Mouse (Mus musculus) kidney, adult 2 months (tissue): Measurements from ENCODE around the gene Zfp385a. TPM values are rescaled to one million over a fixed set of nuclear protein-coding genes. Genes with fewer than 3 reads are reported as not detected.

Experiments
- DNase-seq: peaks from one replicate; pipeline ENCODE4 v3.0.0; 2021
- H3K27ac ChIP-seq: fragments of 200-500 bp; 2 replicates; pipeline ENCODE4 v1.5.1; 2012; ENCODE audit warnings: low read depth, low read length, control low read depth, inconsistent platforms; ENCODE audit not compliant: insufficient read depth
- H3K27me3 ChIP-seq: fragments of 200-500 bp; replicated peaks from 2 replicates; pipeline ENCODE4 v1.6.1; 2012; ENCODE audit warnings: mild to moderate bottlenecking, moderate library complexity, low read length, inconsistent platforms; ENCODE audit not compliant: control insufficient read depth, insufficient read depth
- H3K36me3 ChIP-seq: fragments of 200-500 bp; 2 replicates; pipeline ENCODE4 v1.6.1; 2012; ENCODE audit warnings: mild to moderate bottlenecking, moderate library complexity, low read length, inconsistent platforms; ENCODE audit not compliant: control insufficient read depth, insufficient read depth
- H3K4me1 ChIP-seq: fragments of 200-500 bp; 2 replicates; pipeline ENCODE4 v1.6.1; 2011; ENCODE audit warnings: low read length; ENCODE audit not compliant: control insufficient read depth, insufficient read depth
- H3K4me3 ChIP-seq: fragments of 200-500 bp; 2 replicates; pipeline ENCODE4 v1.5.1; 2011; ENCODE audit warnings: mild to moderate bottlenecking, low read depth, low read length, control low read depth; ENCODE audit not compliant: insufficient read depth
- CTCF ChIP-seq: fragments of 200-500 bp; conservative IDR thresholded peaks from 2 replicates; pipeline ENCODE4 v1.5.1; 2011; ENCODE audit warnings: low read depth, mild to moderate bottlenecking, control low read depth, low read length, moderate library complexity, mixed read lengths; ENCODE audit not compliant: insufficient read depth, insufficient read length
- POLR2A ChIP-seq: fragments of 200-500 bp; IDR thresholded peaks from one replicate; pipeline ENCODE4 v1.6.1; 2011; ENCODE audit warnings: low read depth, low read length, control low read depth
- WGBS: fragments of 180-500 bp; shearing (Covaris S2); methylation state at CpG from one replicate; pipeline ENCODE4 v1.1.7; 2018; 5-methylcytosine and 5-hydroxymethylcytosine counted together
- polyA plus RNA-seq: library from polyadenylated mRNA; depleted of rRNA; stranded (reverse); fragments of >200 nt; gene quantifications from 2 replicates; pipeline ENCODE4 v1.2.3, GENCODE M21; 2012

The Zfp385a gene
- polyA plus RNA-seq, 1 experiment, result 6.1 TPM

- no peak overlapping the region for H3K4me3 ChIP-seq
- 69% methylated on average over 3 of the region's 3 CpGs for WGBS
Observed at GRCm38 (mm10) chr15:103377752-103378664, 38.1 kb upstream of the Zfp385a start.

DNA sequence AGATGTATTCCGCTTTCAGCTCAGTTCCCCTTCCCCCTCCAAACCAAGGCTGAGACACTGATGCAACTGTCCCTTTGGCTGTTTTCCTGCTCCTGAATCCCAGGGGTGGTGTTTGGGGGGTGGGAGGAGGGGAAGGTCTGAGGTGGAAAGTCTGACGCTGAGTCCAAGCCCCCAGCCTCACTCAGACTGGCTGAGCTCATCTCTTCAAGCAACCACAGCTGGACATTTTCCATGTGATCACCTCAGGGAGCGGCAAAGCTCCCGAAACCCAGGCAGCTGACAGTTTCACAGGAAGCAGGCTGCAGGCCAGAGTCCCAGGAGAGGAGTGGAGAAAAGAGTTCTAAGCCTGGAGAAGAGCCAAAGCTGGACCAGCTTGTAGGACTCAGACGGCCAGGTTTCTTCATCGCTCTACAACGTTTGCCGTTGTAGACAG is 37.0 kb upstream of the Zfp385a start:
- Histone ChIP-seq H3K27me3 (no peaks in the 10 kb centered on the region), H3K36me3 (no peaks in the 10 kb centered on the region), H3K4me3 (no peak overlapping the region), H3K27ac (no peak overlapping the region), H3K4me1 (no peaks in the 10 kb centered on the region)
- TF ChIP-seq CTCF (no peak), POLR2A (no peak)
- DNase-seq, result peak; percentile 70
- 53% methylated on average over 8 of the region's 8 CpGs for WGBS

More at GRCm38 (mm10) chr15:103377752-103378664, 38.1 kb upstream of the Zfp385a start:
- H3K27ac ChIP-seq, result peak overlapping the region; percentile 41
- DNase-seq, result peak; percentile 44
- H3K4me1 ChIP-seq, result no peaks in the 10 kb centered on the region
- no peaks in the 10 kb centered on the region for H3K36me3 ChIP-seq
- no peaks in the 10 kb centered on the region for H3K27me3 ChIP-seq
- no peak for TF ChIP-seq POLR2A
- TF ChIP-seq CTCF, result no peak

DNA sequence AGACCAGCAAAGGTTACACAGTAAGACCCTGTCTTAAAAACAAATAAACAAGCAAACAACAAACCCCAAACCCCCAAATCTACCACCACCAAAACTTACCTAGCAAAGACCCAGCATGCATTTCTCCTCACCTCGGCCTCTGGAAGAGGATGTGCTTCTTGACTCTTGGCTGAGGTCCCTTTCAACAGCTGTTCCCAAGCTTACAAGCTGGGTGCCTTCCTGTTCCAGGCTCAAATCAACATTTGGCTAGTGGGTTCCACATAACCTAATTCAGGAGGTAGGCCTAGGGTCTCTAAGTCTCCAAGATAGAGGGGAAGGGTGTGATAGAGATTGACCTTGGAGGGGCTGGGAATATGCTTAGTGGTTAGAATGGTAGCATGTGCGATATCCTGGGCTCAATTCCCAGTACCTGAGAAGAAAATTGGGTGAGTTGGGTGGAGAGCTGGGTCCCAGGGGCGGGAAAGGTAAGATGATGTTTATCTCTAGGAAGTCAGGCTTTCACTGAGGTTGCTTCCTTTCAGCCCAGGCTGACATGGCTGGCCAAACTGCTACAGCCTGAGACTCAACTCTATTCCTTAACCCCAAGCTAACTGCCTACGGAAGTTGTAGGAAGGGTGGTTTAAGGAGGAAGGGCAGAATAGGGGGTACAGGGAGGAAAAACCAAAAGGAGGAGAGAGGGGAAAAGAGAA is 35.4 kb upstream of the Zfp385a start:
- TF ChIP-seq CTCF (no peak), POLR2A (no peak)
- H3K27ac ChIP-seq, result no peak overlapping the region
- no peaks in the 10 kb centered on the region for H3K27me3 ChIP-seq
- DNase-seq, result no peak
- H3K4me1 ChIP-seq, result no peaks in the 10 kb centered on the region
- 94% methylated on average over 4 of the region's 4 CpGs for WGBS
- no peak overlapping the region for H3K4me3 ChIP-seq
- no peaks in the 10 kb centered on the region for H3K36me3 ChIP-seq

DNA sequence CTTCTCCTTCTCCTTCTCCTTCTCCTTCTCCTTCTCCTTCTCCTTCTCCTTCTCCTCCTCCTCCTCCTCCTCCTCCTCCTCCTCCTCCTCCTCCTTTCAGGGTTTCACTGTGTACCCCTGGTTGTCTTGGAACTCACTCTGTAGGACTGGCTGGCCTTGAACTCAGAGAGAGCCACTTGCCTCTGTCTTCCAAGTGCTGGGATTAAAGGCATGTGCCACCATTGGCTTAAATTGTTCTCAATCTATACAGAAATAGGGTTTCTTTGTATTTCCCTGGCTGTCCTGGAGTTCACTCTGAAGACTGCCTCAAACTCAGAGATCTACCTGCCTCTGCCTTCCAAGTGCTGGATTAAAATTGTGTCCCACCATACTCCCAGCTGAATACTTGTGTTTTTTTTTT is 32.6 kb upstream of the Zfp385a start:
- no peaks in the 10 kb centered on the region for H3K36me3 ChIP-seq
- no peaks in the 10 kb centered on the region for H3K4me1 ChIP-seq
- no peaks in the 10 kb centered on the region for H3K27me3 ChIP-seq
- H3K27ac ChIP-seq, result no peak overlapping the region
- DNase-seq, result no peak
- no peak for TF ChIP-seq CTCF
- no peak for TF ChIP-seq POLR2A
- no peak overlapping the region for H3K4me3 ChIP-seq

GRCm38 (mm10) chr15:103371741-103372140 is 31.8 kb upstream of the Zfp385a start:
- TF ChIP-seq CTCF (no peak), POLR2A (no peak)
- Histone ChIP-seq H3K27me3 (no peaks in the 10 kb centered on the region), H3K27ac (no peak overlapping the region), H3K36me3 (no peaks in the 10 kb centered on the region), H3K4me1 (peaks cover 2% of the 10 kb centered on the region; the same call in 1 of the 2 replicates), H3K4me3 (no peak overlapping the region)
- 88% methylated on average over 1 of the region's 1 CpGs for WGBS
- DNase-seq, result no peak

- Histone ChIP-seq H3K27me3 (no peaks in the 10 kb centered on the region), H3K4me1 (peaks cover 2% of the 10 kb centered on the region; the same call in 1 of the 2 replicates), H3K27ac (no peak overlapping the region), H3K36me3 (no peaks in the 10 kb centered on the region), H3K4me3 (no peak overlapping the region)
- WGBS, result 8% methylated on average over 2 of the region's 2 CpGs
- no peak for TF ChIP-seq CTCF
- no peak for TF ChIP-seq POLR2A
- DNase-seq, result no peak
Observed at GRCm38 (mm10) chr15:103371208-103371607, 31.3 kb upstream of the Zfp385a start.

GRCm38 (mm10) chr15:103370462-103370861 is 30.6 kb upstream of the Zfp385a start:
- DNase-seq, result no peak
- H3K4me1 ChIP-seq, result peaks cover 2% of the 10 kb centered on the region; the same call in 1 of the 2 replicates
- 42% methylated on average over 4 of the region's 4 CpGs for WGBS
- no peak overlapping the region for H3K4me3 ChIP-seq
- no peak overlapping the region for H3K27ac ChIP-seq
- no peak for TF ChIP-seq CTCF
- no peak for TF ChIP-seq POLR2A
- no peaks in the 10 kb centered on the region for H3K36me3 ChIP-seq
- H3K27me3 ChIP-seq, result no peaks in the 10 kb centered on the region
